Mouse (Mus musculus) macrophage (primary cell): ENCODE measurements around the gene Adgra3. TPM values are rescaled to one million over a fixed set of nuclear protein-coding genes. Genes with fewer than 3 reads are reported as not detected.

ENCODE experiments used
- H3K27ac ChIP-seq: fragments of 350-480 bp; formaldehyde crosslinking; 2 replicates; pipeline ENCODE4 v1.9.0; 2021
- H3K36me3 ChIP-seq: fragments of 350-480 bp; formaldehyde crosslinking; 2 replicates; pipeline ENCODE4 v1.9.0; 2021; ENCODE audit errors: inconsistent target
- H3K4me3 ChIP-seq: fragments of 350-480 bp; formaldehyde crosslinking; 2 replicates; pipeline ENCODE4 v1.9.0; 2021; ENCODE audit errors: inconsistent target
- H3K79me2 ChIP-seq: fragments of 350-480 bp; formaldehyde crosslinking; 2 replicates; pipeline ENCODE4 v1.9.0; 2021; ENCODE audit errors: inconsistent target
- WGBS: methylation state at CpG from one replicate; pipeline ENCODE4 v1.1.7; 2026; ENCODE audit warnings: inconsistent platforms; ENCODE audit not compliant: missing documents; 5-methylcytosine and 5-hydroxymethylcytosine counted together
- polyA plus RNA-seq: library from polyadenylated mRNA; stranded (reverse); fragments of 250-400 nt; gene quantifications from 3 replicates; pipeline ENCODE4 v1.2.4, GENCODE M21; 2018; ENCODE audit warnings: inconsistent platforms

The Adgra3 gene
- polyA plus RNA-seq, 1 experiment from 2014 or later = 1.8 TPM

GRCm38 (mm10) chr5:49969660-49970059, 89.1 kb downstream of the Adgra3 start:
- Histone ChIP-seq H3K4me3 (no peak overlapping the region), H3K79me2 (no peaks in the 10 kb centered on the region), H3K36me3 (no peaks in the 10 kb centered on the region), H3K27ac (no peak overlapping the region)
- 87% methylated on average over 8 of the region's 8 CpGs for WGBS

GRCm38 (mm10) chr5:49967726-49968125, 91.1 kb downstream of the Adgra3 start:
- 94% methylated on average over 6 of the region's 6 CpGs for WGBS
- Histone ChIP-seq H3K36me3 (no peaks in the 10 kb centered on the region), H3K4me3 (no peak overlapping the region), H3K27ac (no peak overlapping the region), H3K79me2 (no peaks in the 10 kb centered on the region)

GRCm38 (mm10) chr5:49965810-49966209, 93.0 kb downstream of the Adgra3 start:
- no peak overlapping the region for H3K4me3 ChIP-seq
- 86% methylated on average over 8 of the region's 8 CpGs for WGBS

GRCm38 (mm10) chr5:49961478-49962431, 97.1 kb downstream of the Adgra3 start:
- H3K27ac ChIP-seq = no peak overlapping the region
- WGBS = 86% methylated on average over 20 of the region's 20 CpGs
- no peaks in the 10 kb centered on the region for H3K79me2 ChIP-seq
- H3K36me3 ChIP-seq = no peaks in the 10 kb centered on the region
- H3K4me3 ChIP-seq = no peak overlapping the region

More at GRCm38 (mm10) chr5:49965810-49966209, 93.0 kb downstream of the Adgra3 start:
- H3K27ac ChIP-seq = no peak overlapping the region
- H3K36me3 ChIP-seq = no peaks in the 10 kb centered on the region
- no peaks in the 10 kb centered on the region for H3K79me2 ChIP-seq

- no peak overlapping the region for H3K27ac ChIP-seq
- WGBS = 67% methylated on average over 1 of the region's 1 CpGs
- H3K4me3 ChIP-seq = no peak overlapping the region
- H3K36me3 ChIP-seq = no peaks in the 10 kb centered on the region
- H3K79me2 ChIP-seq = no peaks in the 10 kb centered on the region
Measured at GRCm38 (mm10) chr5:49936354-49936753, 122.5 kb downstream of the Adgra3 start.

GRCm38 (mm10) chr5:49924712-49925111, 134.1 kb downstream of the Adgra3 start:
- no peaks in the 10 kb centered on the region for H3K36me3 ChIP-seq
- H3K79me2 ChIP-seq = no peaks in the 10 kb centered on the region
- no peak overlapping the region for H3K27ac ChIP-seq
- H3K4me3 ChIP-seq = no peak overlapping the region

- H3K79me2 ChIP-seq = no peaks in the 10 kb centered on the region
- 85% methylated on average over 2 of the region's 2 CpGs for WGBS
- H3K4me3 ChIP-seq = no peak overlapping the region
- H3K36me3 ChIP-seq = no peaks in the 10 kb centered on the region
- no peak overlapping the region for H3K27ac ChIP-seq
Measured at GRCm38 (mm10) chr5:49915695-49916106, 143.1 kb downstream of the Adgra3 start.
